Mouse (Mus musculus): ENCODE measurements around the gene Rgs7bp.

Rgs7bp gene

DNA sequence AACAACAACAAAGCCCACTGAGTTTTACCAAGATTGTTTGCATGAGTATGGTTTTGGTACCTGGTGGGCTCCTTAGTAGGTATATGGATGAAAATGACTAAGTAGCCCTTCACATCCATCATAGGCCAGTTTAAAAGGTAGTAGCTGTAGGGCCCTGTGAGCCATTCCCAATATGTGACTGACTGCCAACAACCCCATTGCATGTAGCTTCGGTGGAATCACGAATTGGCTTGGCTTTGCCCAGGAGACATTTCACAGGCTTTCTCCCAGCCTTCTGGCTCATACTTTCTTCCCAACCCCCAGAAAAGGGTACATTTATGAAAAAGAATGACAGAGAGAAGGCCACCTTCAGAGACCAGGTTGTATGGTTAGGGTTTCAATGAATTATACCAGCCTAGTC is 45.8 kb downstream of the Rgs7bp start:
- DNase-seq (ENCODE audit: low spot score in 2 of 2): no peak

- no peak for DNase-seq (ENCODE audit: low spot score in 2 of 2)
These were observed 51.9 kb downstream of the Rgs7bp start for GRCm38 (mm10) chr13:105002831-105003157.

DNA sequence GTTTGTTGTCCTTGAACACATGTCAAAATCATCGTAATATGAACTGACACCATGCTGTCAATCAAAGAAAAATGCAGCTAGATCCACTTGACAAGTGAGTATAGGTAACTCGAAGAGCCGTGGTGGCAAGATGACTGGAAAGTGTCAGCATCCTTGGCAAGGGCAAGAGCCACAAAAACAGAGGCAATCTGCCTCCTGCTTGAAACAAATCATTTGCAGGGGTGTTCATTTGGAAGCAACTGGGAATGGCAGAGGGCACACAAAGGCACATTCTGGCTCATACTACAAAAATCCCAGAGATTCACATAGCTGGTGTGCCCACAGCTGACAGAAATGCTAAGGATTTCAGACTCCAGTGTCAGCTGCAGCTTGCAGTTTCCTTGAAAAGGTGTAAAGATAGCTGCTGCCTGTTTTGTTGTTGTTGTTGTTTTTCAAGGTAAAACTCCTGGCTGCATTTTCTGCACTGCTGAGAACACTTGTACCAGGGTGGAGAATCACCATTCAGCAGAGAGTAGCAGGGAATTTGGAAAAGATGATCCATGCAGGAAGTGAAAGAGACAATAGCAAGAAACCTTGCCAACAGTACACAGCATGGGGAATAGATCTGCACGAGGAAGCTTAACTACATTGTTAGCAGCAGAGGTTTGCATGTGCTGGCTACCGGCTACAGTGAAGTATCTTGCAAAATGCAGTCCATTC is 52.4 kb downstream of the Rgs7bp start:
- no peak for DNase-seq (ENCODE audit: low spot score in 2 of 2)

GRCm38 (mm10) chr13:105001714-105002113 is 53.0 kb downstream of the Rgs7bp start:
- no peak for DNase-seq (ENCODE audit: low spot score in 2 of 2)

DNA sequence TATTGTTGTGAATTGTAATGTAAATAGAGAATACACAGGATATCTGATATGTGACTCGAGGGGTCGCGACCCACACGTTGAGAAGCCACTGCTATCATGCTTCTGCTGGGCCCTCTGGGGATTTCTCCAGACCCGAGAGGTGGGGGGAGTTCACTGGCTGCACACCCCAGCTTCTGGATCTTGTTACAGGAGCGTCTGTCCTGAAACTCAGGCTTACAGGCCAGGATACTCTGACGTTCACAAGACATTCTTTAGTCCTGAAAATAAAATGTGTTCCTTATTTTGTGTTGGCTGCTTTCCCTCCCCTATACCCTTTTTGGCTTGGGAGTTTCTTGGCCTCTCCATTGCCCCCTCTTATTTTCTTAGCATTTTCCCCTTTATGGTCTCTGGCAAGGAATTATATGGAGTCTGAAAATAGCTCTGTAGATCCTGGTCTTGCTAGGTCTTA is 65.9 kb downstream of the Rgs7bp start:
- no peak for DNase-seq (ENCODE audit: low spot score in 2 of 2)

- no peak for DNase-seq (ENCODE audit: low spot score in 2 of 2)
These were observed 66.7 kb downstream of the Rgs7bp start for GRCm38 (mm10) chr13:104988009-104988540.

DNA sequence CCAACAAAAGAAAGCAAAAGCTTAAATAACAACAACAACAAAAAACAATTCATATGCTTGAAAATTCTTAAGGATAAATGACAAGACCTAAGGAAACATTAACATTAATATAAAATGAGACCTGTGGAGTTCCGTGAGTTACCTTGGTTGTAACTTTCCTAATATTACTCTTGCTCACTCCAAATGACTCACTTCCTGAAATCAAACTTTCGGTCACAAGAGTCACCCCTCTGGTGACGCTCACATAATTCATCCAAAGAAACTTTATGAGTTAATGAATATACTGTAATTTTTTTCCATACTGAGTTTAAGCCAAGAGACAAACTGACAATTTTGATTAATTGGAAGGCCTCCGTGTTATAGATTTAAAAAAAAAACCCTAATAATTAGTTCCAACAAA is 69.0 kb downstream of the Rgs7bp start:
- no peak for DNase-seq (ENCODE audit: low spot score in 2 of 2)

- no peak for DNase-seq (ENCODE audit: low spot score in 2 of 2)
These were observed 70.7 kb downstream of the Rgs7bp start for GRCm38 (mm10) chr13:104983989-104984388.

DNA sequence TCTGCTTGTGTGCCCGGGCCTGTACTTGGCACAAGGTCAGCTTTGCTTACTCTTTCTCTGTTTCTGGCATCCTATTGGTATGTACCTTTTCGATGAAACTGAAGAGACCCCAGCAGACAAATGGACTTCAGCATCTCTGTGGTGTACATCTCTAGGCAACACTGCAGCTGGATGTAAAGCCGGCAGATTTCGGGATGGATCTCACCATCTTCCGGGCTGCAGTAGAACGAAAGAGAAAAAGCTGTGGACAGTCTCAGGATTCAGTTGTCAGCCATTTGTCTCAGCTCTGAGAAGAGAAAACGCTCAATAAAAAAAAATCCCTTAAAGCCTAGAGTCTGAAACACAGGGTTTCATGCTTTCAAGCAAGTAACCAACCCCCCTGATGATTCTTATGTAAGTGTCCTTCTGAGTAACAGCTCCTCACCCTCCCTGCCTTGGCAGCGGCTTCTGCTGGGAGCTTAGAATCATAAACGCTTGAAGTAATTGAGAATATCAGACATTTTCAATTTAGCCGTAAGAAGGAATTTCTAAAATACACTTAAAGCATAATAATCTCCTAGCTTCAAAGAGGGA is 71.9 kb downstream of the Rgs7bp start:
- no peak for DNase-seq (ENCODE audit: low spot score in 2 of 2)

GRCm38 (mm10) chr13:104978176-104978575 is 76.6 kb downstream of the Rgs7bp start:
- DNase-seq (ENCODE audit: low spot score in 2 of 2): no peak

DNA sequence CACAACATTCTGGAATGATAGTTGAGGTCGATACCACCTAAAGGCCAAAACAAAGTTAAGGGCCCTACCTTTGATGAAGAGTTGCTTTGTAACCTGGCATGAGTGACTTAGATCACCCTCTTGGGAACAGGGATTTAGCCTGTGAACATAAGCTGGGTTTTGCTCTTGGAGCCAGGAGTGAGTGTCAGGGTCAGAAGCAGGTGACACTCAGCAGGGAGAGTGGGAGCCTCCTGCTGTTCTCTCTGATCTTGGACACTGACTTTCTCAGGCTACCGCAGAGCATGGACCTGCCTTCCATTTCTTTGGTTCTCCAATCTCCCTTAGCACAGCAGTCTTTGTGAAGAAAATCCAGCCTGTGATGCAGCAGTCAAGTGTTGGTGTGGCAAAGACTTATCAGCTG is 87.2 kb downstream of the Rgs7bp start:
- no peak for DNase-seq (ENCODE audit: low spot score in 2 of 2)

GRCm38 (mm10) chr13:104963716-104964115 is 91.0 kb downstream of the Rgs7bp start:
- DNase-seq (ENCODE audit: low spot score in 2 of 2): no peak

GRCm38 (mm10) chr13:104962716-104963411 is 91.9 kb downstream of the Rgs7bp start:
- peak in 1 of 2 experiments; percentile 34 for DNase-seq (ENCODE audit: low spot score in 2 of 2)

DNA sequence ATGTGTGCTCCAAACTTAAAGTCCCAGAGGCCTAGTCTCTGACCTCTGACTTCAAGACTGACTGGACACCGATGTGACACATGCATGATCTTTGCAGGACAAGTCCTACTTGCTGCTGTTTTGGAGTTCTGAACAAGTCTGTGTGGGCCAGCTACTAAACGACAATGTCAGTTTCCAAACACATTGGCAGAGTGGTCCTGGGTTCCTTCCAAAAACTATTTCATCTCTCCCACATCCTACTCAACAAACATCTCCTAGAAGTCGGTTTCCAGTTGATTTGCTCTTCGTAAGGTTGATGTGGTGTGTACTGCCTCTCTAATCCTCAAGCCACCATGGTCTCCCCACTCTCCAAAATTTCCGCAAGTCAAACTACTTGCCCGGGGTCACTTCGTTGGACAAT is 92.6 kb downstream of the Rgs7bp start:
- no peak for DNase-seq (ENCODE audit: low spot score in 2 of 2)

- DNase-seq (ENCODE audit: low spot score in 2 of 2): no peak
These were observed 93.6 kb downstream of the Rgs7bp start for GRCm38 (mm10) chr13:104960951-104961715.

- no peak for DNase-seq (ENCODE audit: low spot score in 2 of 2)
These were observed 94.4 kb downstream of the Rgs7bp start for GRCm38 (mm10) chr13:104960206-104960928.

- DNase-seq (ENCODE audit: low spot score in 2 of 2): no peak
These were observed 95.0 kb downstream of the Rgs7bp start for GRCm38 (mm10) chr13:104959733-104960132.

DNA sequence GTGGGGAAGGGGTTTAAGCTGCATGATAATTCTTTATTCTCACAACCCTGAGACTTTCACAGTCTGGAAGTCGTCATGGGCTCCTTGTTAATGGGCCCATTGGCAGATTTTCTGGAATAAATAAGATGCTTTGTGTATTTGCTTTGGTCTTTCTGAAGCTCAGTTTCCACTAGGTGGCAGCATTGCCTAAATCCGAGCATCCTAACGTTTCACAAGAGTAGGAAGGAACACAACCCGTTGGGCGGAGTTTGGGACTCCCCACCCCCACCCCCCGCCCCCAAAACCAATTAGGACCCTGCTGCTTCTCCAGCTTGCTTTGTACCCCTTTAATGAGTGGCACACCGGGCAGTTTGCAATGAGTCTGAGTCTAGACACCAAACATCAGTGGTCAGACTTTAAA is 106.8 kb downstream of the Rgs7bp start:
- peak; percentile 59 to 82 for DNase-seq (ENCODE audit: low spot score in 2 of 2)

DNA sequence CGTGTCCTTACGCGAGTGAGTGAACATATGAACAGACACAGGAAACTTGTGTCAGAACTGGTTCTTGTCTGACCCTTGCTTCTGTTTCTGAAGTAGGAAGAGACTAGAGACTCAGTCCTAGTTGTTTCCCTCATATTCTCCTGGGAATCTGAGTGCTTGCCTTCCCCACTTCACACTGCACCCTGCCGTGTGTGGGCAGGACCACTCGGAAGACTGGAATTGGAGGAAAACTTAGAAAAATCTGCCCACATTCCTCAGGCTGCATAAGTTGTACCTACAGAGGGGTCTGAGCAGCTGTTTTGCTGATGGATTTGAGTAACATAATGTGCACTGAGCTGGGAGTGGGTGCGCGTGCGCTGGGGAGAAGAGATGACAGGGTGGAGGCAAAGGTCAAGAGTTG is 114.2 kb downstream of the Rgs7bp start:
- no peak for DNase-seq (ENCODE audit: low spot score in 2 of 2)

GRCm38 (mm10) chr13:104939856-104940255 is 114.9 kb downstream of the Rgs7bp start:
- peak; percentile 56 to 66 for DNase-seq (ENCODE audit: low spot score in 2 of 2)

DNA sequence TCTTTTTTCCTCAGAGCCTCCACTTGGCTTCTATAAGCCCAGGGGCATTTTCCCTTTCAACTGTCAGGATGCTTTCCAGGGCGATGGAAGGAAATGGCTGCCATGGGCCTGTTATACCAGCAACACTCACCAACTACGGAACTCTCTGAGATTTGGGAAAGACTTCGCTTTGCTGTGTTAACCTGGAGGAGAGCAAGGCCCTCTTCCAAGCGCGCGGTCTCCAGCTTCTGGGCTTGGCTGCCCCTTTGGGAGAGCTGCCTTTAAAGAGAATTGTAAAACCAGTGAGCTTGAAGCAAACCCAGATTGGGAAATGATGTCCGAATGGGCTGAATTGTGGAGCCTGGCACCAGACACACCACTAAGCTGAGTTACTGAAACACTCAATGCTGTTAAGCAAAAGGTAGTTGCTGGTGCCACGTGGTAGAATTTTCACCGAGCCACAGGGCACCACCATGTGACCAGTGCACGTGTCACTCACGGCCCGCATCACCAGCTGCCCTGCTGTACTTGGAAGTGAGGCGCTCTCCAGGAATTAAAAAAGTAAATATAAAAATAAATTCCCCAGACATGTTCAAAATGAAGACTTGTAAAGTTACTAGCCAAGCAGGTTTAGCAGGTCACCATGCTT is 115.7 kb downstream of the Rgs7bp start:
- no peak for DNase-seq (ENCODE audit: low spot score in 2 of 2)
